Mouse (Mus musculus) spleen, adult 18-20 months (tissue): ENCODE results near the gene Hoxa13.

Experiments
- DNase-seq, 2 experiments: peaks; one replicate each; pipeline ENCODE4 v3.0.0; 2022; ENCODE audit warnings: mixed read lengths in 2 of 2

Gene Hoxa13

GRCm38 (mm10) chr6:52234428-52235140, 26.1 kb downstream of the Hoxa13 start:
- DNase-seq: no peak

- no peak for DNase-seq
Measured at GRCm38 (mm10) chr6:52233546-52234427, 26.9 kb downstream of the Hoxa13 start.

- no peak for DNase-seq
Measured at GRCm38 (mm10) chr6:52232984-52233545, 27.6 kb downstream of the Hoxa13 start.

GRCm38 (mm10) chr6:52232568-52232965, 28.1 kb downstream of the Hoxa13 start:
- DNase-seq: no peak

- no peak for DNase-seq
Measured at GRCm38 (mm10) chr6:52231885-52232567, 28.7 kb downstream of the Hoxa13 start.

- DNase-seq: no peak
Measured at GRCm38 (mm10) chr6:52230516-52231165, 30.0 kb downstream of the Hoxa13 start, which contains the start of gene Hoxa9. Hoxa9 (minus strand) TSS chr6:52231089.

- no peak for DNase-seq
Measured at GRCm38 (mm10) chr6:52229558-52230416, 30.9 kb downstream of the Hoxa13 start.

GRCm38 (mm10) chr6:52228475-52229465, 31.9 kb downstream of the Hoxa13 start:
- no peak for DNase-seq

- no peak for DNase-seq
Measured at GRCm38 (mm10) chr6:52227470-52228222, 33.0 kb downstream of the Hoxa13 start.

- DNase-seq: no peak
Measured at GRCm38 (mm10) chr6:52226569-52227257, 34.0 kb downstream of the Hoxa13 start.

- DNase-seq: no peak
Measured at GRCm38 (mm10) chr6:52225612-52226568, 34.8 kb downstream of the Hoxa13 start.

GRCm38 (mm10) chr6:52224895-52225611, 35.6 kb downstream of the Hoxa13 start:
- DNase-seq: peak in 1 of 2 experiments; percentile 3

- DNase-seq: no peak
Measured at GRCm38 (mm10) chr6:52223939-52224760, 36.5 kb downstream of the Hoxa13 start.

- DNase-seq: no peak
Measured at GRCm38 (mm10) chr6:52222729-52223128, 38.0 kb downstream of the Hoxa13 start.

- no peak for DNase-seq
Measured at GRCm38 (mm10) chr6:52221993-52222685, 38.5 kb downstream of the Hoxa13 start.
